Mouse (Mus musculus) hindbrain, postnatal 0 days (tissue): ENCODE measurements at regions not wholly inside any gene's neighbourhood (a gene's known extent, or its start where the extent isn't known, plus 50 kb on each side); places are given as distances from the start of the nearest gene placed in this dataset.
"Not testable (repeated sequence)": the region's sequence is repeated elsewhere in the genome, so short reads cannot be mapped to it uniquely, and the experiment has no call there.

Experiments
- ATAC-seq: fragments of 200-750 bp; cut with Nextera tagmentation; 2 replicates; pipeline ENCODE4 v1.8.0; 2017; ENCODE audit warnings: mild to moderate bottlenecking, moderate TSS enrichment, moderate library complexity
- DNase-seq: peaks from one replicate; pipeline ENCODE4 v3.0.0-alpha.2; 2015; ENCODE audit warnings: low spot score
- H3K27ac ChIP-seq: fragments of 300-500 bp; sonication (generic); 2 replicates; pipeline ENCODE4 v1.5.1; 2014; ENCODE audit warnings: mild to moderate bottlenecking
- H3K27me3 ChIP-seq: fragments of 300-500 bp; sonication (generic); 2 replicates; pipeline ENCODE4 v1.6.1; 2014; ENCODE audit warnings: low read length, mixed read lengths; ENCODE audit not compliant: insufficient read depth
- H3K36me3 ChIP-seq: fragments of 300-500 bp; sonication (generic); 2 replicates; pipeline ENCODE4 v1.6.1; 2014; ENCODE audit warnings: low read length, mixed read lengths; ENCODE audit not compliant: insufficient read depth
- H3K4me1 ChIP-seq: fragments of 300-500 bp; sonication (generic); 2 replicates; pipeline ENCODE4 v1.6.1; 2014; ENCODE audit warnings: antibody characterized with exemption, low read length, mixed read lengths; ENCODE audit not compliant: insufficient read depth
- H3K4me2 ChIP-seq: fragments of 300-500 bp; sonication (generic); 2 replicates; pipeline ENCODE4 v1.6.1; 2014; ENCODE audit warnings: low read depth, mild to moderate bottlenecking, low read length, moderate library complexity, mixed read lengths
- H3K4me3 ChIP-seq: fragments of 300-500 bp; sonication (generic); 2 replicates; pipeline ENCODE4 v1.5.1; 2014; ENCODE audit warnings: low read length
- H3K9ac ChIP-seq: fragments of 300-500 bp; sonication (generic); replicated peaks from 2 replicates; pipeline ENCODE4 v1.6.1; 2014; ENCODE audit warnings: mild to moderate bottlenecking, low read length, moderate library complexity, mixed read lengths
- H3K9me3 ChIP-seq: fragments of 300-500 bp; sonication (generic); 2 replicates; pipeline ENCODE4 v1.6.1; 2016; ENCODE audit warnings: low read length, mixed read lengths
- CTCF ChIP-seq: IDR thresholded peaks from 2 replicates; pipeline ENCODE4 v1.5.1; 2016; ENCODE audit warnings: antibody characterized with exemption, control low read depth, low read depth
- WGBS: fragments of 180-500 bp; shearing (Covaris S2); extraction: QIAGEN DNeasy Blood & Tissue Kit; methylation state at CpG from one replicate; pipeline ENCODE4 v1.1.7; 2014; 5-methylcytosine and 5-hydroxymethylcytosine counted together

GRCm38 (mm10) chr2:78021356-78021900, 75.3 kb upstream of the Cwc22 start:
- Histone ChIP-seq H3K36me3 (no peaks in the 10 kb centered on the region), H3K4me2 (no peak overlapping the region), H3K27ac (no peak overlapping the region), H3K4me1 (no peaks in the 10 kb centered on the region), H3K4me3 (no peak overlapping the region), H3K27me3 (no peaks in the 10 kb centered on the region), H3K9ac (no peak overlapping the region), H3K9me3 (no peaks in the 10 kb centered on the region)
- no peak for TF ChIP-seq CTCF
- no peak for DNase-seq
- 55% methylated on average over 2 of the region's 2 CpGs for WGBS
- peak; percentile 43; the same call in 1 of the 2 replicates for ATAC-seq

GRCm38 (mm10) chr2:78020516-78020915, 74.3 kb upstream of the Cwc22 start:
- 89% methylated on average over 3 of the region's 3 CpGs for WGBS
- no peaks in the 10 kb centered on the region for H3K36me3 ChIP-seq
- TF ChIP-seq CTCF: no peak

GRCm38 (mm10) chr2:78019916-78020315, 73.7 kb upstream of the Cwc22 start:
- H3K27ac ChIP-seq: no peak overlapping the region
- ATAC-seq (no peak), DNase-seq (no peak)
- no peak overlapping the region for H3K4me3 ChIP-seq
- 95% methylated on average over 3 of the region's 3 CpGs for WGBS
- no peak for TF ChIP-seq CTCF
- H3K4me2 ChIP-seq: no peak overlapping the region
- H3K9me3 ChIP-seq: no peaks in the 10 kb centered on the region
- no peak overlapping the region for H3K9ac ChIP-seq
- H3K36me3 ChIP-seq: no peaks in the 10 kb centered on the region
- H3K27me3 ChIP-seq: no peaks in the 10 kb centered on the region
- no peaks in the 10 kb centered on the region for H3K4me1 ChIP-seq

More at GRCm38 (mm10) chr2:78020516-78020915, 74.3 kb upstream of the Cwc22 start:
- H3K4me3 ChIP-seq: no peak overlapping the region
- DNase-seq: no peak
- no peaks in the 10 kb centered on the region for H3K9me3 ChIP-seq
- no peak overlapping the region for H3K9ac ChIP-seq
- no peak overlapping the region for H3K27ac ChIP-seq
- no peaks in the 10 kb centered on the region for H3K27me3 ChIP-seq
- H3K4me1 ChIP-seq: no peaks in the 10 kb centered on the region
- no peak overlapping the region for H3K4me2 ChIP-seq
- ATAC-seq: no peak

- not testable (repeated sequence) for H3K9ac ChIP-seq, H3K9me3 ChIP-seq, ATAC-seq, H3K4me1 ChIP-seq, H3K4me3 ChIP-seq, H3K36me3 ChIP-seq, H3K27ac ChIP-seq, H3K4me2 ChIP-seq, H3K27me3 ChIP-seq, DNase-seq
- WGBS: 97% methylated on average over 6 of the region's 6 CpGs
These were observed 66.3 kb upstream of the Cwc22 start for GRCm38 (mm10) chr2:78012441-78012840.

DNA sequence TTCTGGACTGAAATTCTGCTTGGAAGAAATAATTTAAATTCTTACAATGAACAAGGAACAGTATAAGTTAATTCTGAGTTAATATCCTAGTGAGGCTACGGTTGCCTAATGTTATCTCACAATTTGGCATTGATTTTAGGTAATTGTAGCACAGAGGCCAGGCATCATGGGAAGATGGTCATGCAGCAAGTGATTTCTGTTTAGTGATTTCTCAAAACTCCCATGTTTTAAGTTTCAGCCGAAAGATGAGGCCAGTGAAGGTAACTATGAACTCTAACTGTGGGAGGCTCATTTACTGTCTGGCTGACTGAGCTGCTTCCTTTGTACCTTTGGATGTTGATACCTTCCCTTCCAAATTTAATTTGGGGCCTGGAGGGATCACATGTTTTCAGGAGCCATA, 65.6 kb upstream of the Cwc22 start:
- Histone ChIP-seq H3K36me3 (no peaks in the 10 kb centered on the region), H3K27ac (no peak overlapping the region), H3K4me2 (no peak overlapping the region), H3K9ac (no peak overlapping the region), H3K4me3 (no peak overlapping the region), H3K4me1 (no peaks in the 10 kb centered on the region), H3K9me3 (no peaks in the 10 kb centered on the region), H3K27me3 (no peaks in the 10 kb centered on the region)
- 89% methylated on average over 2 of the region's 2 CpGs for WGBS
- DNase-seq (no peak), ATAC-seq (no peak)
- no peak for TF ChIP-seq CTCF

DNA sequence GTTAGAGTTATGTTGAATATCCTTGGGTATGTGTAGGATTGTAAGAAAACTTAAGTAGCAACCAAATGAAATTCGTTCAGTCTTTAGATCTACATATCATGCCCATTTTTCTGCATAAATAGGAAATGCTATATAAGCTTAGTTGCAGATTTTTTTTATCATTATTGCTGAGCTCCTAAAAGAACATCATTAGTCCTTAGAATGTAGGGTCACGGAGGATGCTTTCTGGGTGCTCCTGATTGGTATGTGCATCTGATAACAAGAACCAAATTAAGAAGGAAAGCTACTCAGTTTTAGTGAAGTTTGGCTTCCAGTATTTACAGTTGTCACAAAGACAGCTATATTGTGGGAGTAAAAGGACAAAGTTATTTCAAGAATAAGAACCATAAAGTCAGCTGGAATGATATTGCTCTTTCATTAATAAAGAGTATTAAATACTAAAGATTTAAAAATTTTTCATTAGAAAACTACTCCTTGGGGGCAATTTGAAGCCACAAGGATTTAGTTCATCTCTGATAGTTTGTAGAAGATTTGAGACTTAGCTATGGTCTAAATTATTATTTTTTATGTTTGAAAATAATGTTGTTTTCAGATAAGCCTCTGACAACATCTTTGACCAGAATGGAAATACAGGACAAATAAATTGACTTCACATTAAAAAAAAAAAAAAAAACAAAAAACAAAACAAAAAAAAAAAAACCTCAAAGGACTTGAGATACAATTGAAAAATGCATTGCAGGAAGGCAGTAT, 65.1 kb upstream of the Cwc22 start:
- ATAC-seq: no peak

DNA sequence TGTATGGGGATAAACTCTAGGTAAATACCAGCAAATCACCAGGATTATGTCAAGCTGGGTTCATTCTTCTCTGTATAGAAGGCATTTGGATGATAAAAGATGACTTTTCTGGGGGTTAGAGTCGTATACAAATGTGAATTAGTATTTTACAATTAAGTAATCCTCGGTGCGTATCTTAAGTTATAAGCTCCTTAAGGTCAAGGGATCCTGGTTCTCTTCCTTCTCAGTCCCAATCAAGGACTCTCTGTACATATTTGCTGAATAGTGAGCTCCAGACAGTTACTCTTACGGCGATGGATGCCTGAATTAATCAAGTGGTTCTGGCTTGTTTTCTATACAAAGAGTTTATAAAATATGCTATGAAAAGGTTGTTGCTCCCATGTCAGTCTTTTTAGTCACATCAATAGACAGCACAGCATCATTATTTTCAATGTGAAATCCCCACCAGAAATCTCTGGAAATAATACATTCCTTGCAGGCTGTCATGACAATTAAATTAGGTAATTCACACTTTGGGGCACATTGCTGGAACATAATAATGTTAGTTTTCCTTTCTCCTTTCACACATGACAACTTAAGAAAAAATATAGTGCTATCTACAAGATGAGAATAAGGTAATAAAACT, 64.0 kb upstream of the Cwc22 start:
- no peaks in the 10 kb centered on the region for H3K36me3 ChIP-seq
- H3K4me2 ChIP-seq: no peak overlapping the region
- H3K4me1 ChIP-seq: no peaks in the 10 kb centered on the region
- WGBS: 82% methylated on average over 5 of the region's 5 CpGs
- no peak for TF ChIP-seq CTCF
- H3K9me3 ChIP-seq: no peaks in the 10 kb centered on the region
- no peak overlapping the region for H3K4me3 ChIP-seq
- H3K27me3 ChIP-seq: no peaks in the 10 kb centered on the region
- DNase-seq: no peak
- no peak overlapping the region for H3K9ac ChIP-seq
- no peak overlapping the region for H3K27ac ChIP-seq
- ATAC-seq: no peak

More for the DNA sequence above, 65.1 kb upstream of the Cwc22 start:
- Histone ChIP-seq H3K36me3 (no peaks in the 10 kb centered on the region), H3K4me3 (no peak overlapping the region), H3K9me3 (no peaks in the 10 kb centered on the region), H3K9ac (no peak overlapping the region), H3K4me2 (no peak overlapping the region), H3K27me3 (no peaks in the 10 kb centered on the region), H3K4me1 (no peaks in the 10 kb centered on the region), H3K27ac (no peak overlapping the region)
- TF ChIP-seq CTCF: no peak
- DNase-seq: no peak
- 88% methylated on average over 2 of the region's 2 CpGs for WGBS
